Mouse (Mus musculus) gastrocnemius, postnatal 4 days (tissue): Measurements from ENCODE around the gene Pou5f1. TPM values are rescaled to one million over a fixed set of nuclear protein-coding genes. Genes with fewer than 3 reads are reported as not detected.
A peak's percentile ranks its signal among the peaks of the same experiment; 100 is the strongest.

Experiments
- DNase-seq, 2 experiments: peaks; one replicate each; pipeline ENCODE4 v3.0.0; 2021 to 2022; ENCODE audit warnings: low spot score in 2 of 2, mixed read lengths in 2 of 2
- total RNA-seq, 2 experiments: library from RNA; stranded (reverse); gene quantifications; 2 replicates each; pipeline ENCODE4 v1.2.3; 2021

Gene Pou5f1
- total RNA-seq, 2 experiments from 2014 or later = 0.20 to 0.26 TPM

- no peak for DNase-seq
Observed at GRCm38 (mm10) chr17:35512916-35513626, 7.3 kb downstream of the Pou5f1 start.

- DNase-seq = peak in 1 of 2 experiments; percentile 75
Observed at GRCm38 (mm10) chr17:35513886-35514285, 8.1 kb downstream of the Pou5f1 start.

- no peak for DNase-seq
Observed at GRCm38 (mm10) chr17:35514756-35515155, 8.9 kb downstream of the Pou5f1 start.

- DNase-seq = no peak
Observed at GRCm38 (mm10) chr17:35515911-35516640, 10.3 kb downstream of the Pou5f1 start.

- peak; percentile 95 to 97 for DNase-seq
Observed at GRCm38 (mm10) chr17:35516652-35517500, 11.1 kb downstream of the Pou5f1 start, which contains the start of the genes Tcf19 and Cchcr1. Gene Tcf19 (minus strand): TSS chr17:35516824. Gene Cchcr1 (plus strand): TSS chr17:35517100.

- no peak for DNase-seq
Observed at GRCm38 (mm10) chr17:35517526-35517925, 11.7 kb downstream of the Pou5f1 start.

- DNase-seq = no peak
Observed at GRCm38 (mm10) chr17:35524354-35524753, 18.5 kb downstream of the Pou5f1 start.

GRCm38 (mm10) chr17:35526644-35527043 is 20.8 kb downstream of the Pou5f1 start:
- no peak for DNase-seq

GRCm38 (mm10) chr17:35532360-35532759 is 26.5 kb downstream of the Pou5f1 start:
- DNase-seq = no peak

- no peak for DNase-seq
Observed at GRCm38 (mm10) chr17:35532901-35533300, 27.1 kb downstream of the Pou5f1 start, which contains the start of gene Psors1c2. Gene Psors1c2 (plus strand): TSS chr17:35533201.

GRCm38 (mm10) chr17:35534343-35534742 is 28.5 kb downstream of the Pou5f1 start:
- DNase-seq = peak in 1 of 2 experiments; percentile 71

GRCm38 (mm10) chr17:35537421-35537820 is 31.6 kb downstream of the Pou5f1 start:
- DNase-seq = no peak

- DNase-seq = no peak
Observed at GRCm38 (mm10) chr17:35538476-35538875, 32.7 kb downstream of the Pou5f1 start.

GRCm38 (mm10) chr17:35539540-35539939 is 33.7 kb downstream of the Pou5f1 start:
- DNase-seq = no peak

GRCm38 (mm10) chr17:35542761-35543411 is 37.1 kb downstream of the Pou5f1 start:
- DNase-seq = no peak

GRCm38 (mm10) chr17:35543412-35543861 is 37.6 kb downstream of the Pou5f1 start:
- no peak for DNase-seq

GRCm38 (mm10) chr17:35544001-35544400 is 38.2 kb downstream of the Pou5f1 start:
- no peak for DNase-seq

GRCm38 (mm10) chr17:35544680-35545079 is 38.9 kb downstream of the Pou5f1 start:
- peak in 1 of 2 experiments; percentile 53 for DNase-seq

- DNase-seq = no peak
Observed at GRCm38 (mm10) chr17:35547465-35547864, 41.6 kb downstream of the Pou5f1 start.

- no peak for DNase-seq
Observed at GRCm38 (mm10) chr17:35548636-35549035, 42.8 kb downstream of the Pou5f1 start.
